Mouse (Mus musculus) lung, postnatal 0 days (tissue): ENCODE results near the gene Fli1.

ENCODE experiments used
- CTCF ChIP-seq: IDR thresholded peaks from 2 replicates; pipeline ENCODE4 v1.5.1; 2016; ENCODE audit warnings: antibody characterized with exemption, mild to moderate bottlenecking
- EP300 ChIP-seq: IDR thresholded peaks from 2 replicates; pipeline ENCODE4 v1.6.1; 2016; ENCODE audit warnings: antibody characterized with exemption, mild to moderate bottlenecking, control low read depth

DNA sequence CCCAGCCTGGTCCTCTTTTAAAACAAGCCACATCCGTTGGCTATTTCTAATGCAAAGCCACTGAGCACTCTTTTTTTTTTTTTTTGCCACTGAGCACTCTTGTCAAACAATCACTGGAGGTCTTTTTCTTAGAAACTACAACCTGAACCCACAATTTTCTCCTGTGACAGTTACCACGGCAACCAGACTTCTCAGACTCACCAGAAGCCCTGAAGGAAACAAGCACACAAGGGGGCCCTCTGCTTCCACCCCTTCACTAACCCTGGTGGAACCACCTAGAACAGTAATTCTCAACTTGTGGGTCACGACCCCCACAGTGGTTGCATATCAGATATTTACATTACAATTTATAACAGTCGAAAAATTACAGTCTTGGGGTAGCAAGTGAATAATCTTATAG, 53.3 kb downstream of the Fli1 start:
- no peak for TF ChIP-seq CTCF
- no peak for TF ChIP-seq EP300
